Mouse (Mus musculus) embryonic fibroblast, embryonic 13.5 days (primary cell): ENCODE measurements around the gene Dchs2.

Source experiments
- CTCF ChIP-seq: IDR thresholded peaks from 2 replicates; pipeline ENCODE4 v1.5.1; 2011; ENCODE audit warnings: mild to moderate bottlenecking, control low read depth, low read length, moderate library complexity, borderline replicate concordance; ENCODE audit not compliant: insufficient read depth
- POLR2A ChIP-seq: IDR thresholded peaks from 2 replicates; pipeline ENCODE4 v1.6.1; 2011; ENCODE audit warnings: low read depth, mild to moderate bottlenecking, control low read depth, low read length, moderate library complexity

DNA sequence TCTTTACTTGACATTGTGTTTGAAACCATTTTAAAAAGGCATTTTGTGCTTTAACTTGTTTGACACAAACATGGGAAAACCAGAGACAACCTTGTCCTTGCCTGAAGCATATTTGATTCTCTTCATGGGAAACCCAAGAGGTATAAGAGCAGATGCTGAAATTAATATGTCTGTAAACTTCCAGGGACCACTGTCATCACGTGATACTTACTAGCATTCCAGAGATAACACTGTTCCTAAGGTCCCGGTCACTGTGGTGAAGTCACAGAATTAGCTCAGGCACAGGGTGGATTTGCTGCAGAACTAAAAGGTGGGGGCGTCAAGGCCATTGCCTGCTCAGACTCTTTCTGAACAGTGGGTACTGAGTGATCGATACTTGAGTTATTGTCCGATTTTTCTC lies 148.0 kb downstream of the Dchs2 start:
- no peak for TF ChIP-seq CTCF
- TF ChIP-seq POLR2A: no peak
